Mouse (Mus musculus) midbrain, embryonic 14.5 days (tissue): Measurements from ENCODE around the gene Zyg11b. TPM values are rescaled to one million over a fixed set of nuclear protein-coding genes. Genes with fewer than 3 reads are reported as not detected.

Experiments
- ATAC-seq: fragments of 200-750 bp; cut with Nextera tagmentation; 2 replicates; pipeline ENCODE4 v1.8.0; 2017; ENCODE audit warnings: moderate number of reproducible peaks, moderate library complexity; ENCODE audit not compliant: low FRiP score, low TSS enrichment
- DNase-seq: peaks from one replicate; pipeline ENCODE4 v3.0.0-alpha.2; 2015
- H3K27ac ChIP-seq: fragments of 300-500 bp; sonication (generic); replicated peaks from 2 replicates; pipeline ENCODE4 v1.5.1; 2014; ENCODE audit warnings: mild to moderate bottlenecking, low read depth, low read length, moderate library complexity
- H3K27me3 ChIP-seq: fragments of 300-500 bp; sonication (generic); 2 replicates; pipeline ENCODE4 v1.6.1; 2014; ENCODE audit warnings: low read length, control low read depth, mixed read lengths; ENCODE audit not compliant: control insufficient read depth, insufficient read depth
- H3K36me3 ChIP-seq: fragments of 300-500 bp; sonication (generic); 2 replicates; pipeline ENCODE4 v1.6.1; 2014; ENCODE audit warnings: low read length, control low read depth; ENCODE audit not compliant: control insufficient read depth, insufficient read depth
- H3K4me1 ChIP-seq: fragments of 300-500 bp; sonication (generic); 2 replicates; pipeline ENCODE4 v1.6.1; 2014; ENCODE audit warnings: mild to moderate bottlenecking, antibody characterized with exemption, low read length, control low read depth; ENCODE audit not compliant: control insufficient read depth, insufficient read depth
- H3K4me2 ChIP-seq: fragments of 300-500 bp; sonication (generic); 2 replicates; pipeline ENCODE4 v1.6.1; 2014; ENCODE audit warnings: mild to moderate bottlenecking, low read length, moderate library complexity
- H3K4me3 ChIP-seq: fragments of 300-500 bp; sonication (generic); replicated peaks from 2 replicates; pipeline ENCODE4 v1.5.1; 2014; ENCODE audit warnings: low read depth, low read length
- H3K9ac ChIP-seq: fragments of 300-500 bp; sonication (generic); replicated peaks from 2 replicates; pipeline ENCODE4 v1.6.1; 2014; ENCODE audit warnings: mild to moderate bottlenecking, low read length, moderate library complexity
- H3K9me3 ChIP-seq: fragments of 300-500 bp; sonication (generic); 2 replicates; pipeline ENCODE4 v1.6.1; 2016; ENCODE audit warnings: low read length, control low read depth, mixed read lengths; ENCODE audit not compliant: control insufficient read depth
- WGBS: fragments of 180-500 bp; shearing (Covaris S2); extraction: QIAGEN DNeasy Blood & Tissue Kit; methylation state at CpG from one replicate; pipeline ENCODE4 v1.1.7; 2014; 5-methylcytosine and 5-hydroxymethylcytosine counted together
- polyA plus RNA-seq: library from polyadenylated mRNA; unstranded; fragments of >200 nt; fragmentation: Nextera tagmentation; extraction: Ambion mirVana; gene quantifications from 2 replicates; pipeline ENCODE4 v1.2.1, GENCODE M21; 2014

Zyg11b gene
- polyA plus RNA-seq, 1 experiment from 2014 or later = 49.7 TPM

DNA sequence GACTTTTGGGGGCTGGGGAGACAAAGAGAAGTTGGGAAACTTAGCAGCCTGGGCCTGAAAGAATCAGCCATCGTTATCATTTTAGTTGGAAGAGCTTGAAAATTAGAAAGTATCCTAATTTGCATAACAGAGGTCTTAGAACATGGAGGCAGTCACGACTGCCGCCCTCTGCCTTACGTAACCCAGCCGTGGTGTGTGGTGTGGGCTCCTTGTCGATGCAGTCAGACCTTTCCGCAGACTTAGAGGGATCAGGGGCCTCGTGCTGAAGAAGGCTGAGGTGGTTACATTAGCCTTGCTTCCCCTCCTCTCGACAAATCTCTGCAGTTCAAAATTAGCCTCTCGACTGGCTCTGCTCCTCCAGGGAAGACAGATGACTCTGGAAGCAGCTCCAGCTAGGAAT is 37.9 kb upstream of the Zyg11b start:
- no peaks in the 10 kb centered on the region for H3K4me1 ChIP-seq
- ATAC-seq (no peak), DNase-seq (no peak)
- no peak overlapping the region for H3K4me2 ChIP-seq
- no peaks in the 10 kb centered on the region for H3K27me3 ChIP-seq
- no peak overlapping the region for H3K9ac ChIP-seq
- no peak overlapping the region for H3K27ac ChIP-seq
- H3K4me3 ChIP-seq = no peak overlapping the region
- peaks cover 26% of the 10 kb centered on the region for H3K36me3 ChIP-seq
- H3K9me3 ChIP-seq = no peaks in the 10 kb centered on the region
- 63% methylated on average over 10 of the region's 10 CpGs for WGBS

DNA sequence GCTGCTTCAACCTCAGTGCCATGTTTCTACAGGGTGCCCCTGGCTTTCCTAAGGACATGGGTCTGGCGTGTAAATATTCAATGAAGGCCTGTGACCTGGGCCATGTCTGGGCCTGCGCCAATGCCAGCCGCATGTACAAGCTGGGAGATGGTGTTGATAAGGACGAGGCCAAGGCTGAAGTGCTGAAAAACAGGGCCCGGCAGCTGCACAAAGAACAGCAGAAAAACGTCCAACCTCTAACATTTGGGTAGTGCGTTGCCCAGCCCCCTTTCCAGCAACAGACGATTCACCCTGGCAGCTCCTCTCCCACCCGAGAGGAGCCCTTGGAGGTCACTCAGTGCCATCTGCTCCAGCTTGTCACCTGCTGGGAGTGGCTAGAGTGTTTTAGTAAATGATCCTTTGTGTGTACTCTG is 37.4 kb upstream of the Zyg11b start:
- no peaks in the 10 kb centered on the region for H3K4me1 ChIP-seq
- WGBS = 69% methylated on average over 9 of the region's 9 CpGs
- no peak overlapping the region for H3K4me2 ChIP-seq
- H3K36me3 ChIP-seq = peaks cover 29% of the 10 kb centered on the region
- no peak overlapping the region for H3K4me3 ChIP-seq
- no peak overlapping the region for H3K9ac ChIP-seq
- DNase-seq (no peak), ATAC-seq (no peak)
- no peaks in the 10 kb centered on the region for H3K27me3 ChIP-seq
- no peak overlapping the region for H3K27ac ChIP-seq
- H3K9me3 ChIP-seq = no peaks in the 10 kb centered on the region

DNA sequence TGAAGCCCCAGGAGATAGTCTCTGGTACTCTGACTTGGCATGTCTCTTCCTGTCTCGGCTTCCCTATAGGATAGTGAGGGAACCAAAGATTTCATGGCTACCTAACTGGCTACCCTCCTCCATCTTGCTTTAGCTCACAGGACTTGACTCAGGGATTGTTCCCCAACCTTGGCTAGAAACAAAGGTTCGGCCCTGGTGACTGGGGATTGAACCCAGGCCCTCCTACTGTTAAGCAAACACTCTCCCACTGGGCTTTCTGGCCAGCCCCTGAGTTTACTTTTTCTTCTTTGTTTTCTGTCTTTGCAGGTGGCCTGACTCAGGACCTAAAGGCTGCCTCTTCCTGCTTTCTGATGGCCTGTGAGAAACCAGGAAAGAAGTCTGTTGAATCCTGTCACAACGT is 36.9 kb upstream of the Zyg11b start:
- no peaks in the 10 kb centered on the region for H3K27me3 ChIP-seq
- H3K36me3 ChIP-seq = peaks cover 33% of the 10 kb centered on the region
- H3K27ac ChIP-seq = no peak overlapping the region
- H3K4me1 ChIP-seq = no peaks in the 10 kb centered on the region
- 33% methylated on average over 3 of the region's 3 CpGs for WGBS
- H3K9me3 ChIP-seq = no peaks in the 10 kb centered on the region
- DNase-seq = no peak
- ATAC-seq = no peak
- H3K4me2 ChIP-seq = no peak overlapping the region
- no peak overlapping the region for H3K4me3 ChIP-seq
- no peak overlapping the region for H3K9ac ChIP-seq

DNA sequence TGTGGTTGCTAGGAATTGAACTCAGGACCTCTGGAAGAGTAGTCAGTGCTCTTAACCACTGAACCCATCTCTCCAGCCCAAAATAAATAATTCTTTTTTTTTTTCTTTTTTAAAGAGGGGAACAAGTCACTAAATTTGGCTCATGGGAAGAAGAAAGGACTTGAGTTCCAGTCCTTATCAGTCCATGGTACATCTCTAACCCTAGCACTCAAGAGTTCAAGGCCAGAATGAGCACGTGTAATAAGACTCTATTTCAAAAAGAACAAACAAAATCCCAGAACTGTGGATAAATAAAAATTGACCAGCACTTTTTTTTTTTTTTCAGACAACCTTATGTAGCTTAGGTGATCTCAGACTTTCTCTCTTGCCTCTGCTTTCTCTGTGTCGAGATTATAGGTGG is 35.9 kb upstream of the Zyg11b start:
- no peak overlapping the region for H3K27ac ChIP-seq
- DNase-seq = no peak

DNA sequence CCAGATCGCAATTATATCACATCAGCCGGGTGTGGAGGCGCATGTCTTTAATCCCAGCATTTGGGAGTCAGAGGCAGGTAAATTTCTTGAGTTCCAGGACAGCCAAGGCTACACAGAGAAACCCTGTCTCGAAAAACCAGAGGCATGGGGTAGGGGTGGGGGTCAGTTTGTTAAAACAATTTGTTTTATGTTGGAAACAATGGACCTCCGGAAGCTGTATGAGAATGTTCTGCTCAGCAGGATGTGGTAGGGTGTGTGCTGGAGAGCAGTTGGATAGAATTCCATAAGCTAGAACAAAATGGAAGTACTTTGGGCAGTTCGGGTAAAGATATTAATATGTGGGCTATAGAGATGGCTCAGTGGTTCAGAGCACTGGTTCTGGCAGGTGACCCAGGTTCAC is 34.5 kb upstream of the Zyg11b start:
- ATAC-seq = no peak
- Histone ChIP-seq H3K4me2 (no peak overlapping the region), H3K36me3 (peaks cover 38% of the 10 kb centered on the region), H3K4me3 (no peak overlapping the region), H3K27ac (no peak overlapping the region), H3K9me3 (no peaks in the 10 kb centered on the region), H3K4me1 (no peaks in the 10 kb centered on the region), H3K9ac (no peak overlapping the region), H3K27me3 (no peaks in the 10 kb centered on the region)
- DNase-seq = no peak
- WGBS = 91% methylated on average over 6 of the region's 6 CpGs

More for the DNA sequence above, 35.9 kb upstream of the Zyg11b start:
- 86% methylated on average over 2 of the region's 2 CpGs for WGBS
- H3K9ac ChIP-seq = no peak overlapping the region
- no peaks in the 10 kb centered on the region for H3K9me3 ChIP-seq
- no peak overlapping the region for H3K4me2 ChIP-seq
- H3K36me3 ChIP-seq = peaks cover 38% of the 10 kb centered on the region
- no peaks in the 10 kb centered on the region for H3K4me1 ChIP-seq
- no peaks in the 10 kb centered on the region for H3K27me3 ChIP-seq
- no peak for ATAC-seq
- H3K4me3 ChIP-seq = no peak overlapping the region

DNA sequence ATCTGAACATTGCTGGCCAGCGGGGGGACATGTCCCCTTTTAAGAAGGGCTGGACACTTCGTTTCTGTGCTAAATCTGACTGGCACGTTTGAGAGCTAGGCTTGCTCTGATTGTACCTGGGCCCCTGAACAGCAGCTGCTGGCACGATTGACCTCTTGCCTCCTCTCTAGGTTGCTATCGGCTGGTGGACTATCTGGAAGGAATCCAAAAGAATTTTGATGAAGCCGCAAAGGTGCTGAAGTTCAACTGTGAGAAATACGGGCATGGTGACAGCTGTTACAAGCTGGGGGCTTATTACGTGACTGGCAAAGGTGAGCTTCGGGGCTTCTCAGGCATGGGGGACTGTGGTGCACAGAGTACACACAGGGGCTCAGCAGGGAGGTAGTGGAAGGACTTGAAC is 31.1 kb upstream of the Zyg11b start:
- H3K9ac ChIP-seq = no peak overlapping the region
- 89% methylated on average over 9 of the region's 9 CpGs for WGBS
- ATAC-seq = no peak
- H3K4me2 ChIP-seq = no peak overlapping the region
- H3K27ac ChIP-seq = no peak overlapping the region
- peaks cover 6% of the 10 kb centered on the region; the same call in 1 of the 2 replicates for H3K4me1 ChIP-seq
- DNase-seq = no peak
- no peaks in the 10 kb centered on the region for H3K27me3 ChIP-seq
- H3K9me3 ChIP-seq = no peaks in the 10 kb centered on the region
- no peak overlapping the region for H3K4me3 ChIP-seq
- peaks cover 29% of the 10 kb centered on the region for H3K36me3 ChIP-seq

DNA sequence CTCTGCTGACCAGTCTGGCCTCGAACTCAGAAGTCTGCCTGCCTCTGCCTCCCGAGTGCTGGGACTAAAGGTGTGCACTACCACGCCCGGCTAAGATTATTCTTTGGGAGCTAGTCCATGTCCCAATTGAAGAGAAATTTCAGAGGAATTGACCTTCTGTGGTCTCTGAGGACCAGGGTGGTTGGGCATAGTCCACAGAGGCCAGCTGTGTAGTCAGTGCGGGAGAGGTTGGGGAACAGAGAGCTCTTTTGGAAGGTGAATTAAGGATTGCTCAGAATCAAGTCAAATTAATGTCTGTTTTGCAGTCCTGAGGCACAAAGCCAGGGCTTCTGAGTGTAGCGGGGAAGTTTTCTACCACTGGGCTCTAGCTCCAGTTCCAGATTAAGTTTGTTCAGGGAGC is 28.9 kb upstream of the Zyg11b start:
- Histone ChIP-seq H3K4me2 (no peak overlapping the region), H3K36me3 (peaks cover 19% of the 10 kb centered on the region), H3K9ac (no peak overlapping the region), H3K9me3 (no peaks in the 10 kb centered on the region), H3K27ac (no peak overlapping the region), H3K4me3 (no peak overlapping the region), H3K27me3 (no peaks in the 10 kb centered on the region), H3K4me1 (peaks cover 6% of the 10 kb centered on the region; the same call in 1 of the 2 replicates)
- ATAC-seq (no peak), DNase-seq (no peak)
- WGBS = 97% methylated on average over 6 of the region's 6 CpGs

DNA sequence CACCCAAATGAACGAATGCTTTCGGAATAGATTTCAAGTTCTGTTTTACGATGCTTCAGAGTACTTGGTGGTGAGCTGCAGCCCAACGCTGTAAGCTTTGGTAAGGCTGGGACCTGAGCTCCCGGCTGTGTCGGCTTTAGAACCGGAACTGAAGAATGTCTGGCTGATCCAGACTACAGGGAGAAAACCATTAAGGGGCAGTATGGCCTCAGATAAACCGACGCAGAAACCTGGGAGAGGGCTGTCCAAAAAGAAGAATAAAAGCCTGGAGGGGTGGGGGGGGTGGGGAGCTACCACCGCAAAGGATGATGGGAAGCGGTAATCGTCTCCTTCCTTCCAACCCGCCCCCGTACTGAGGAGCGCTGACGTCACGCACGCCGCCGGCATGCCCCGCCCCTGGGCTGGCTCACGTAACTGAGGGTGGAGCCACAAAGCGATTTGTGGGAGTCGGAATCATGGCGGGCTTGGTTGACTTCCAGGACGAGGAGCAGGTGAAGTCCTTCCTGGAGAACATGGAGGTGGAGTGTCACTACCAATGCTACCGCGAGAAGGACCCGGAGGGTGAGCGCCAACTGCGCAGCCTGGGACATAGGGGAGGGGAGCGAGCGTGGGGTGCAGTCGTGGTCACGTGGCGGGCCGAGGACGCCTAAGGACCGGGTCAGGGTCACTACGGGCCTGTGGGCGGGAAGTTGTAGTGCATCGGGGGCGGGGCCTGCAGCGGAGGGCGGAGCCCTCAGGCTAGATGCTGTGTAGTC is 27.0 kb upstream of the Zyg11b start, which contains the start of gene Coa7:
TSS of gene Coa7 (plus strand) at position 411 of the 755 bp plus-strand sequence.
- H3K9me3 ChIP-seq = no peaks in the 10 kb centered on the region
- H3K4me3 ChIP-seq = peak within 1 kb of the TSS; percentile 67
- H3K27me3 ChIP-seq = no peaks in the 10 kb centered on the region
- DNase-seq (peak; percentile 99), ATAC-seq (peak; percentile 95)
- H3K9ac ChIP-seq = peak within 1 kb of the TSS; percentile 72
- peak within 1 kb of the TSS; percentile 69 for H3K4me2 ChIP-seq
- peaks cover 11% of the 10 kb centered on the region; the same call in 1 of the 2 replicates for H3K36me3 ChIP-seq
- peak within 1 kb of the TSS; percentile 96 for H3K27ac ChIP-seq
- WGBS = under 1% methylated on average over 45 of the region's 45 CpGs
- peaks cover 6% of the 10 kb centered on the region; the same call in 1 of the 2 replicates for H3K4me1 ChIP-seq

DNA sequence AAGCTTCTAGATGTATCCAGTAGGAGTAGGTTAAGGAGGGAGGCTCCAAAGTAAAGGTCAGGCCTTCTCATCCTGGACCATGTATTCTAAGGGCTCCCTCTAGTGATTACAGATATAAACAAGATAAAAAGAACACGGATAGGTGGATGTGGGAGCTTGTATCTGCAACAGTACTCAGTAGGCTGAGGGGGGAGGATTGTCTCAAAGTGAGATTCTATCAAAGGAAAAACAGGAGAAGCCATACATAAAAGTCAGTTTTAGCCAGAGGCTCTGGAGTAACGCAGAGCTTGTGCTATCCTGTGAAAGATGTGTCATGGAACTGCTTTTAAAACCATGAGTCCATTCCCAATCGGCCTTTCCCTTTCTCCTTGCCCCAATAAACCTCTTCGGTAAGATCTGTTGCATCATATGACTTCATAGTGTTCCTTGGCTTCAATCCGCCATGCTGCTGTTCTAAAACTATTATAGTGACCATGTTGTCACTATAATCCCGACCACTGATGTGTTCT is 26.2 kb upstream of the Zyg11b start:
- peak; percentile 73 for DNase-seq
- peaks cover 10% of the 10 kb centered on the region; the same call in 1 of the 2 replicates for H3K36me3 ChIP-seq
- no peaks in the 10 kb centered on the region for H3K9me3 ChIP-seq
- H3K4me3 ChIP-seq = peak overlapping the region; percentile 67
- peak overlapping the region; percentile 72 for H3K9ac ChIP-seq
- H3K27me3 ChIP-seq = no peaks in the 10 kb centered on the region
- H3K4me2 ChIP-seq = peak overlapping the region; percentile 69
- WGBS = 34% methylated on average over 6 of the region's 6 CpGs
- peak overlapping the region; percentile 96 for H3K27ac ChIP-seq
- H3K4me1 ChIP-seq = peaks cover 6% of the 10 kb centered on the region; the same call in 1 of the 2 replicates
- ATAC-seq = 0 out of 2 replicates have a peak, but pooled peaks have one; percentile 12
